Mouse (Mus musculus) embryo, embryonic 10.5 days (tissue): Measurements from ENCODE around the gene Ydjc.
A peak's percentile ranks its signal among the peaks of the same experiment; 100 is the strongest.
"Not testable (repeated sequence)": the region's sequence is repeated elsewhere in the genome, so short reads cannot be mapped to it uniquely, and the experiment has no call there.

ENCODE experiments used
- DNase-seq: peaks from one replicate; pipeline ENCODE4 v3.0.0-alpha.2; 2015; ENCODE audit warnings: low spot score

The Ydjc gene

GRCm38 (mm10) chr16:17154346-17154745 is 9.9 kb downstream of the Ydjc start:
- no peak for DNase-seq

GRCm38 (mm10) chr16:17165478-17165877 is 21.1 kb downstream of the Ydjc start:
- not testable (repeated sequence) for DNase-seq

GRCm38 (mm10) chr16:17167179-17167578 is 22.8 kb downstream of the Ydjc start:
- no peak for DNase-seq

GRCm38 (mm10) chr16:17168049-17168448 is 23.6 kb downstream of the Ydjc start:
- DNase-seq, result no peak

GRCm38 (mm10) chr16:17175765-17176164 is 31.3 kb downstream of the Ydjc start:
- no peak for DNase-seq

- DNase-seq, result no peak
These were observed 33.3 kb downstream of the Ydjc start for GRCm38 (mm10) chr16:17177623-17178170.

GRCm38 (mm10) chr16:17179706-17180105 is 35.3 kb downstream of the Ydjc start:
- DNase-seq, result no peak

GRCm38 (mm10) chr16:17181382-17181781 is 37.0 kb downstream of the Ydjc start:
- DNase-seq, result no peak

- no peak for DNase-seq
These were observed 37.7 kb downstream of the Ydjc start for GRCm38 (mm10) chr16:17182136-17182535.

GRCm38 (mm10) chr16:17183003-17183402 is 38.6 kb downstream of the Ydjc start:
- DNase-seq, result no peak

GRCm38 (mm10) chr16:17185475-17185874 is 41.1 kb downstream of the Ydjc start:
- DNase-seq, result no peak

- no peak for DNase-seq
These were observed 49.4 kb downstream of the Ydjc start for GRCm38 (mm10) chr16:17193823-17194222.

- DNase-seq, result peak; percentile 28
These were observed 55.9 kb downstream of the Ydjc start for GRCm38 (mm10) chr16:17200121-17200952.

- DNase-seq, result peak; percentile 89
These were observed 56.7 kb downstream of the Ydjc start for GRCm38 (mm10) chr16:17200953-17201707.

GRCm38 (mm10) chr16:17201977-17202376 is 57.6 kb downstream of the Ydjc start:
- DNase-seq, result peak; percentile 38

- DNase-seq, result no peak
These were observed 58.1 kb downstream of the Ydjc start, which contains the start of gene Ube2l3 for GRCm38 (mm10) chr16:17202549-17202948. Gene Ube2l3, minus strand, starts transcription at chr16:17202649.

- peak; percentile 73 for DNase-seq
These were observed 60.6 kb downstream of the Ydjc start for GRCm38 (mm10) chr16:17204990-17205389.

- peak; percentile 92 for DNase-seq
These were observed 64.3 kb downstream of the Ydjc start, which contains the start of gene Rimbp3 for GRCm38 (mm10) chr16:17208389-17209361. Gene Rimbp3, plus strand, starts transcription at chr16:17208603.

- no peak for DNase-seq
These were observed 65.1 kb downstream of the Ydjc start for GRCm38 (mm10) chr16:17209404-17209960.
